Mouse (Mus musculus) urinary bladder, adult 2 months (tissue): ENCODE data around the gene Tcte2. TPM values are rescaled to one million over a fixed set of nuclear protein-coding genes. Genes with fewer than 3 reads are reported as not detected.
"Not testable (repeated sequence)": the region's sequence is repeated elsewhere in the genome, so short reads cannot be mapped to it uniquely, and the experiment has no call there.

Experiments
- DNase-seq: peaks from one replicate; pipeline ENCODE4 v3.0.0; 2022; ENCODE audit warnings: low spot score
- polyA plus RNA-seq: library from polyadenylated mRNA; depleted of rRNA; stranded (reverse); fragments of >200 nt; gene quantifications from 2 replicates; pipeline ENCODE4 v1.2.3, GENCODE M21; 2012

The Tcte2 gene
- polyA plus RNA-seq, 1 experiment, result 4.4 TPM

- DNase-seq, result no peak
Observed at GRCm38 (mm10) chr17:13682378-13683026, 79.1 kb downstream of the Tcte2 start.

DNA sequence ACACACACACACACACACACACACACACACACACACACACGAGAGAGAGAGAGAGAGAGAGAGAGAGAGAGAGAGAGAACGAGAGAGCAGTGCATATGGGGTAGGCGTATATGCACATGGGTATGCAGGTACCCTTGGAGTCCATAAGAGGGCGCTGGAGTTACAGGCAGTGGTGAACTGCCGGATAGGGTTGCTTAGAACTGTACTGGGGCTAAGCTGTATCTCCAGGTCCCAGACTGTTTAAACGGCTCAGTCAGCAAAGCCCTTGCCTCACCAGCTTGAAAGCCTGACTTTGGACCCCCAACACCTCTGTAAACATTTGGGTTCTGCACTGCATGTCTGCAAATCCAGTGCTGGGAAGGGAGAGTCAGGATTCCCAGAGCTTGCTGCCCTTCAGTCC is 79.9 kb downstream of the Tcte2 start:
- no peak for DNase-seq

DNA sequence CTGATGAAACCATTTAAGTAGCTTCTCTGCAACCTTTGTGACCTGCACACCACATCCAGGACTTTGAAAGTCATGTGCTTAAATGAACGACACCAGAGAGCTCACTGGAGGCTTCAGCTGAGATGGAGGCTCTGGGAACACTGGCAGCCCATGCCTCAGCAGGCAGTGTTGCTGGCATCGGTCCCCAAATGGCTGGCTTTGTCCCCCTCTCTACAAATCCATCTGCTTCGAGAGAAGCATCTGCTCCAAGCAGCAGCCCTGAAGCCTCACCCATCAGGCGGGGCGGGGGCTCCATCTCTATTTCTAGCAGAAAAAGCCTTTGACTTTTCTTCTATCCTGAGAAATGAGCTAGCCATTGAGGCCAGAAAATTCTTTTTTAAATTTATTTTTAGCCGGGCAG is 80.5 kb downstream of the Tcte2 start:
- no peak for DNase-seq

- DNase-seq, result no peak
Observed at GRCm38 (mm10) chr17:13680318-13680717, 81.3 kb downstream of the Tcte2 start.

- no peak for DNase-seq
Observed at GRCm38 (mm10) chr17:13679725-13680124, 81.9 kb downstream of the Tcte2 start.

- no peak for DNase-seq
Observed at GRCm38 (mm10) chr17:13677225-13678148, 84.1 kb downstream of the Tcte2 start.

- not testable (repeated sequence) for DNase-seq
Observed at GRCm38 (mm10) chr17:13676099-13676498, 85.5 kb downstream of the Tcte2 start.

DNA sequence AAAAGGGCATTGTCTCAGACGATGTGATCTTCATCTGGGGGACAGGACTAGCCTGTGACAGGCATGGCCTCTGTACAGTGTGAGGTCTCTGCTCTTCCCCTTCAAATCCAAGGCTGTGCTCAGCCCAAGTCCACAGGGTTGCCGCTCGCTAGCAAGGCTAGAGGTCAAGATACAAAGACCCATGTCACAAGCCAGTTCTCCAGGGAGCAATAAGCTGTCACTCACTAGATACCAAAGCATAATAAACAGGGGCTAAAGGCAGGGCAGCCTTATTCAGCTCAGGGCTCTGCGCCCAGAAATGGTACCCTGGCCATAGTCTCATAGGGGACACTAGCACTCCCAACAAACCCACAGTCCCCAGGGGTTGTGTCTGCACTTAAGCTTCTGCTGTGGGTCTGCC is 86.0 kb downstream of the Tcte2 start:
- DNase-seq, result no peak

DNA sequence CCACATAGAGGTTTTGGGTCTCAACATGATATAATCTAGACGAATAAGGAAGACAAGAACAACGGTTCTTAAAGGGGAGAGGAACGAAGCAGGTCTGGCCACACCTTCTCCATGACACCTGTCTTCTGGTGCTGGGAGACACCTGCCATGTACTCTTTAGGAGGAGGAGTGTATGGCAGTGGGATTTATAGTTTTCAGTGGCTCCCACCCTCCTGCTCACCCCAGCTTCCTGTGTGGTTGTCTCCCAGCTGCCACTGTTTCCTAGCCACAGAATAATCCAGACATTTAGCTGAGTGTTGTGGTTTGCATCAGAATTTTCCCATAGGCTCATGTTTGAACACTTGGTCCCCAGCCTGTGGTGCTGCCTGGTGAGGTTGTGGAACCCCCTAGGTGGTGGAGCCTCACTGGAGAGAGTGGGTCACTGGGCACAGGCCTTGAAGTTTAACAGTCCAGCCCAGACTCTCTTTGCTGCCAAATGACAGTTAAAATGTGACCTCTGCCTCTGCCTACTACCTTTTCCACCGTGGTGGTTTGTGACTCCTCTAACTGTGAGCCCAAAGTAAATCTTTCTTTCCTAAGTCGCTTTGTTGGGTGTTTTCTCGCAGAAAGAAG is 86.8 kb downstream of the Tcte2 start:
- DNase-seq, result no peak

DNA sequence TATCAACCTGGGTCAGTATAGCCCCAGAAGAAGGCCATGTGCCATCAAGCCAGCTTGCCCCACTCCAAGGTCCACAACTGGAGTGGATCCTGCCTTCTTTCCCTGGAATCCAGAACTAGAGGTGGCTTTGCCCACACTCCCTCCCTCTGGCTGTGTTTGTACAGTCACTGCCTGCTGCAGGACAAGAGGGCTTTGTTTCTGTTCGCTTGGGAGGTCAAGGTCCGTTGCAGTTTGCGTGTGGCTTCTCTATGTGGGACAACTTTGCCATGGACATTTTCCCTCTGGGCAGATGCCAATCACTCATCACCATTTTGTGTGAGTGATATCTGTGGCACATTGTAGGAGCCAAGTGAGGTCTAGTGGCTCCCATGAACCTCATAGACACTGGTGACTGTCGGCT is 89.9 kb downstream of the Tcte2 start:
- no peak for DNase-seq

GRCm38 (mm10) chr17:13670227-13670626 is 91.4 kb downstream of the Tcte2 start:
- no peak for DNase-seq

GRCm38 (mm10) chr17:13669206-13669605 is 92.4 kb downstream of the Tcte2 start:
- no peak for DNase-seq

DNA sequence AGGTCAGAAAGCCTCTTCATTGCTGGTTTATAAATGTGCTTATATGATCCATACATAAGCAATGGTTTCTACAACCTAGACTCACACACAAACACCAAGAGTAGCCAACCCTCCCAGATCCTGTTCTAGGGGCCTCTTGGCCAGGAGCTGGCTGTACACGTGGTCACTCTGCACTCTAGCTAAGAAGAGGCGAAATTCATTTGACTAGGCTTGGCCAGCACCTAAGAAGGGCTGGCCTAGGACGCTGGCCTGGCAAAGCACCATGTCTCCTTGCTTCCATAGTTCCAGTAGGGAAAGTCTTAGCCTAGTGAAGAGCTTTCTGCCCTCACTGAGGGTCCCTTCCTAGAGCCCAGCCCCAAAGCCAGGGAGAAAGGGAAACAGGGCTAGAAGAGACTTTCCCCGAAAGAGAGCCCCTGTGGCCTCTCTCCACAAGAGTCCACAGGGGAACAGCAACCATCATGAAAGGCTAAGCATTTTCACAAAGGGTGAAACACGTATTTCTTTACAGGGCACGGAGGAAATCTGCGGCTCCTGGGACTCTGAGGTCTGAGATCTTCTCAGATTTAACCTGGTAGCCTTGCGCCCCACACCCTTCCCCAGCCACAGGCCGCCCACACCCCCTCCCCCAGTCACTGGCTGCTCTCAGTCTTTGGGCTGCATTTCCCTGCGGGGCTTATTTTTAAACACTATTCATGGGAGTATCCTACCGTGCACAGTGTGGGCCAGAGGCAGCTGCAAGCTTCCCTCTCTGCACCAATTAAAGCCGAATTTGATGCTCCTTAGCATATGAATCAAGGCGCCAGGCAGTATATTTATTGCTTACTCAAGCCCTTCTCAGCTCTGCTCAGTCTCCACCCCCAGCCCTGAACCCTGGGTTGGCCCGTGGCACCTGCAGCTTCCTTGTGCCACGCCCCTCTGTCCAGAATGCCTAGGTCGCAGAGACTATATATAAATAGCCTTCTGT is 93.3 kb downstream of the Tcte2 start:
- no peak for DNase-seq

- no peak for DNase-seq
Observed at GRCm38 (mm10) chr17:13667006-13667405, 94.6 kb downstream of the Tcte2 start.

- DNase-seq, result no peak
Observed at GRCm38 (mm10) chr17:13665731-13666130, 95.9 kb downstream of the Tcte2 start.

DNA sequence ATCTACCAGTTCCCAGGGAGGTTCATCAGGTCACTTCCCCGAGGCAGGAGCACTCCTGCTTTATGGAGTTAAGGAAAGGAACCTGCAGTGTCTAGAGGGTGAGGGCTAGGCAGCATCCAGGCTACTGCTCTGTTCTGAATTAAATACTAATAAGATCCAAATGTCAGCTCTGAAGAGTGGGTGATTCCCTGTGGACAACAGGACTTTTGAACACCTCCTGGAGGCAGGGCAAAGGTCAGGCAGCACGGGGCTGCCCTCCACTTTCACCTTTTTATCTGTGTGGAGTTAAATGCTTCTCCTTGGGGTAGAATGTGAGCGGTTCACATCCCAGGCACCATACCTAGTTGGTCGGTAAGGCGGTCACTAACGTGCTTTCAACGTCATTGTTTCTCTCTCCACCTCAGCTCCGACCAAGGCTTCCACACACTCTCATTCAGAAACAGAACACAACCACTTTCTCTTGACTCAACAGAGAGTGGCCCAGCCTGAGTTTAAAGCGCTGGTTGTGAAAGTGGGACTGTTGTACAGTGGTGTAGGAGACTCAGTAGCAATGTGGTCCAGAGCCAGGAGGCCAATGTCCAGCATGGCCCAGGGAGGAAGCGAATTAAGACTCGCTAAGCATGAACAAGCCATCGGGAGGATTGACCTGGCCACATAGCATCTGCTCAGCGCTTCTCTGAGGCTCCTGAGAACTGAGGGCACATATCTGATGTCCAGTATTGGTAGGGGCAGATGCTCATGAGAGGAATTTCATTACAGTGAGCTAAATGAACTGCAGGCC is 98.0 kb downstream of the Tcte2 start:
- no peak for DNase-seq
